Mouse (Mus musculus): Measurements from ENCODE around the gene Nudc.

DNA sequence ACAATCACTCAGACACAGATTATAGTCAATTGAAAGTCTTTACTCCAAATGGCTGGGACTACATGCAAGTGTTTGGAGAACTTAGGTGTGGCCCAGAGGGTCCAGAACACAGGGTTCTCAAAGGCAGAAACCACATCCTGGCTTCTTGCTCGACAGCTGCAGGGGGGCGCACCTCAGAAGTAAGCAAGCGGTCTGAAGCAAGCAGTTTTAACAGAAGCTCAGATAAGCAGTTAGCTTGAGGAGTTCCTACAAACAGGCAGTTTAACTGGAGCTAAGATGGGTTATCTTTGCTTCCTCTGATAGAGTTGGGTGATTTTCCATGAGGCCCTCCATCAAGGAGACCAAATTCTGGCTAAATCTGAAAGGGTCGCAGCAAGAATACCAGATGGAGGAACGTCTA, 39.2 kb downstream of the Nudc start:
- TF ChIP-seq CTCF (IDR thresholded peaks at IDR 0.05; ENCODE audit: borderline replicate concordance, insufficient read depth, low read length) (no peak), POLR2A (IDR thresholded peaks at IDR 0.05; ENCODE audit: low read depth, low read length) (no peak)
